Mouse (Mus musculus): ENCODE data around the gene Lrfn1. TPM values are rescaled to one million over a fixed set of nuclear protein-coding genes. Genes with fewer than 3 reads are reported as not detected.
"Not testable (repeated sequence)": the region's sequence is repeated elsewhere in the genome, so short reads cannot be mapped to it uniquely, and the experiment has no call there.

Gene Lrfn1
- polyA plus RNA-seq, 1 experiment: 0.02 TPM

DNA sequence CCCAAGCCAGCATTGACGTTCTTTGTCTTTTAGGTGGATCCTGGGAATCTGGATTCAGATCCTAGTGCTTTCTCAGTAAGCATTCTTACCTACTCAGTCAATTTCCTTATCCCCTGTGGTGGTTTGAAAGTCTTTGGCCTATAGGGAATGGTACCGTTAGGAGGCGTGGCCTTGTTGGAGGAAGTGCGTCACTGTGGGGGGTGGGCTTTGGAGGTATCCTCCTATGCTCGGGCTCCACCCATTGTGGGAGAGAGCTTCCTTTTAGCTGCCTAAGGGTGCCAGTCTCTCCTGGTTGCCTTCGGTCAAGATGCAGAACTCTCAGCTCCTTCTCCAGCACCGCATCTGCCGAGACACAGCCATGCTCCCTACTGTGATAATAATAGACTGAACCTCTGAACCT, 40.5 kb downstream of the Lrfn1 start:
- Histone ChIP-seq H3K9me3 (ENCODE audit: control insufficient read depth, low read length) (no peaks in the 10 kb centered on the region), H3K27me3 (ENCODE audit: control insufficient read depth) (peaks cover 10% of the 10 kb centered on the region), H3K4me1 (ENCODE audit: control insufficient read depth) (peaks cover 6% of the 10 kb centered on the region), H3K36me3 (ENCODE audit: control insufficient read depth) (no peaks in the 10 kb centered on the region), H3K4me3 (replicated peaks) (no peak overlapping the region)
- TF ChIP-seq GATA1 (IDR thresholded peaks at IDR 0.05; ENCODE audit: low read length) (no peak), TAL1 (IDR thresholded peaks at IDR 0.05; ENCODE audit: low read length) (no peak)

- peaks cover 5% of the 10 kb centered on the region for H3K4me1 ChIP-seq (ENCODE audit: control insufficient read depth)
- no peak overlapping the region for H3K4me3 ChIP-seq (replicated peaks)
- no peak for TF ChIP-seq GATA1 (IDR thresholded peaks at IDR 0.05; ENCODE audit: low read length)
- no peak for TF ChIP-seq TAL1 (IDR thresholded peaks at IDR 0.05; ENCODE audit: low read length)
- no peaks in the 10 kb centered on the region for H3K36me3 ChIP-seq (ENCODE audit: control insufficient read depth)
- H3K27me3 ChIP-seq (ENCODE audit: control insufficient read depth): no peaks in the 10 kb centered on the region
- no peaks in the 10 kb centered on the region for H3K9me3 ChIP-seq (ENCODE audit: control insufficient read depth, low read length)
Observed at GRCm38 (mm10) chr7:28495426-28495825, 43.6 kb downstream of the Lrfn1 start.

- no peaks in the 10 kb centered on the region for H3K36me3 ChIP-seq (ENCODE audit: control insufficient read depth)
- no peak overlapping the region for H3K4me3 ChIP-seq (replicated peaks)
- no peaks in the 10 kb centered on the region for H3K27me3 ChIP-seq (ENCODE audit: control insufficient read depth)
- H3K9me3 ChIP-seq (ENCODE audit: control insufficient read depth, low read length): no peaks in the 10 kb centered on the region
- TF ChIP-seq TAL1 (IDR thresholded peaks at IDR 0.05; ENCODE audit: low read length) (no peak), GATA1 (IDR thresholded peaks at IDR 0.05; ENCODE audit: low read length) (no peak)
- no peaks in the 10 kb centered on the region for H3K4me1 ChIP-seq (ENCODE audit: control insufficient read depth)
Observed at GRCm38 (mm10) chr7:28505585-28505984, 53.8 kb downstream of the Lrfn1 start.

DNA sequence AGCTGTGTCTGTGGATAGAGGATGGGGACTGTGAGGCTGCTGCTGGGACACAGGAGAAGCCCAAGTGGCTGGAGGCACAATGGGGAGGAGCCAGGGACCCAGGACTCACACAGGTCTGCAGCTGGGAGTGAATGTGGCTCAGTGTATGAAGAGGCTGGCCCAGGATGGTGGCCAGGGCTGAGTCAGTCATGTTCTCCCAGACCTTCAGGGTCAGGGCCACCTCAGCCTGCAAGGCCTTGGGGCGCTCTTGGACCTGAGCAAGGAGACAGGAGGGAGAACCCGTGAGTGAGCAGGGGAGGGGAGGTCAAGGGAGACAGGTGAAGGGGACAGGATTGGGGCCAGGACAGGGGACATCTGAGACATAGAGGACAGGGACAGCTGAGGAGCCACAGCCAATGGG, 57.3 kb downstream of the Lrfn1 start:
- H3K4me1 ChIP-seq (ENCODE audit: control insufficient read depth); H3K9me3 ChIP-seq (ENCODE audit: control insufficient read depth, low read length); H3K4me3 ChIP-seq (replicated peaks); H3K36me3 ChIP-seq (ENCODE audit: control insufficient read depth); H3K27me3 ChIP-seq (ENCODE audit: control insufficient read depth): not testable (repeated sequence)

GRCm38 (mm10) chr7:28510405-28510974, 58.7 kb downstream of the Lrfn1 start, which contains the start of gene Ifnl2:
Gene Ifnl2 (minus strand): TSS chr7:28510455.
- H3K4me3 ChIP-seq (replicated peaks); H3K36me3 ChIP-seq (ENCODE audit: control insufficient read depth); H3K4me1 ChIP-seq (ENCODE audit: control insufficient read depth); H3K27me3 ChIP-seq (ENCODE audit: control insufficient read depth); H3K9me3 ChIP-seq (ENCODE audit: control insufficient read depth, low read length): not testable (repeated sequence)

DNA sequence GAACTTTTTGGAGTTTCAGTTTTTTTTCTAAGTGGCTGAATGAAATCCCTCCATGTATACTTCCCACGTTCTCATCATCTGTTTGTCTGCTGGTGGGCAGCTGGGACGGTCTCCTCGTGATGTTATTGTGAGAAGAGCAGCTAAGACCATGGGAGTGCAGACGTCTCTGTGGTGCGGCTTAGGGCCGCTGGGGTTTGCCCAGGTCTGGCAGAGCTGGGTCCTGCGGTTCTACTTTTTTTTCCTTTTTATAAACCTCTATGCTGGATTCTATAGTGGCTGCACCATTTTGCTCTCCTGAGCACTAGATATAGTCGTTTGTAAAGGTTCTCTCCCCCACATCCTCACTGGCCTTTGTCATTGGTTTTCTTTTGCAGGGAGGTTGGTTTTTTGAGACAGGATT, 59.7 kb downstream of the Lrfn1 start:
- Histone ChIP-seq H3K4me3 (replicated peaks) (no peak overlapping the region), H3K9me3 (ENCODE audit: control insufficient read depth, low read length) (no peaks in the 10 kb centered on the region), H3K27me3 (ENCODE audit: control insufficient read depth) (no peaks in the 10 kb centered on the region), H3K4me1 (ENCODE audit: control insufficient read depth) (no peaks in the 10 kb centered on the region), H3K36me3 (ENCODE audit: control insufficient read depth) (no peaks in the 10 kb centered on the region)
- TF ChIP-seq TAL1 (IDR thresholded peaks at IDR 0.05; ENCODE audit: low read length) (no peak), GATA1 (IDR thresholded peaks at IDR 0.05; ENCODE audit: low read length) (no peak)

Other genes with a start within 250 kb of the Lrfn1 start
- 0.13 TPM in 1 of 2 replicates, not detected in the other for gene Eid2, start 184.1 kb upstream of the Lrfn1 start, polyA plus RNA-seq (2012)
- gene Eid2b, start 174.2 kb upstream of the Lrfn1 start, polyA plus RNA-seq (2012): 0.60 and 0.94 TPM in 2 replicates
- not detected in 2 replicates for gene Selenov, start 160.8 kb upstream of the Lrfn1 start, polyA plus RNA-seq (2012)
- gene Dll3, start 149.7 kb upstream of the Lrfn1 start, polyA plus RNA-seq (2012): 0.01 TPM in 1 of 2 replicates, not detected in the other
- gene Timm50, start 139.9 kb upstream of the Lrfn1 start, polyA plus RNA-seq (2012): 15.5 and 15.7 TPM in 2 replicates
- gene Supt5, start 113.2 kb upstream of the Lrfn1 start, polyA plus RNA-seq (2012): 8.3 and 10.6 TPM in 2 replicates
- 212 and 288 TPM in 2 replicates for gene Rps16, start 101.3 kb upstream of the Lrfn1 start, polyA plus RNA-seq (2012)
- gene Plekhg2, start 79.4 kb upstream of the Lrfn1 start, polyA plus RNA-seq (2012): 0.45 and 0.53 TPM in 2 replicates
- 2.3 and 2.8 TPM in 2 replicates for gene Zfp36, start 71.7 kb upstream of the Lrfn1 start, polyA plus RNA-seq (2012)
- 2.2 and 2.5 TPM in 2 replicates for gene Med29, start 59.3 kb upstream of the Lrfn1 start, polyA plus RNA-seq (2012)
- gene Paf1, start 59.0 kb upstream of the Lrfn1 start, polyA plus RNA-seq (2012): 5.1 and 6.7 TPM in 2 replicates
- gene Gmfg, start 14.5 kb upstream of the Lrfn1 start, polyA plus RNA-seq (2012): 0.03 and 0.12 TPM in 2 replicates
- not detected in 2 replicates for gene Ifnl2, start 58.5 kb downstream of the Lrfn1 start, polyA plus RNA-seq (2012)
- not detected in 2 replicates for gene Ifnl3, start 70.9 kb downstream of the Lrfn1 start, polyA plus RNA-seq (2012)
- gene Sycn, start 88.9 kb downstream of the Lrfn1 start, polyA plus RNA-seq (2012): not detected in 2 replicates
- 0.05 and 0.09 TPM in 2 replicates for gene Nccrp1, start 95.3 kb downstream of the Lrfn1 start, polyA plus RNA-seq (2012)
- 9.3 and 11.4 TPM in 2 replicates for gene Samd4b, start 146.2 kb downstream of the Lrfn1 start, polyA plus RNA-seq (2012)
- 16.1 and 20.0 TPM in 2 replicates for gene Pak4, start 146.2 kb downstream of the Lrfn1 start, polyA plus RNA-seq (2012)
- not detected in 2 replicates for gene Acp7, start 179.4 kb downstream of the Lrfn1 start, polyA plus RNA-seq (2012)
- not detected in 2 replicates for gene Fbxo27, start 240.9 kb downstream of the Lrfn1 start, polyA plus RNA-seq (2012)